Mouse (Mus musculus) cerebellum, adult 2 months (tissue): ENCODE measurements around the gene Ctdsp1.

Experiments
- CTCF ChIP-seq: fragments of 200-500 bp; IDR thresholded peaks from 2 replicates; pipeline ENCODE4 v1.5.1; 2011; ENCODE audit warnings: low read depth, mild to moderate bottlenecking, control low read depth, low read length, moderate library complexity, borderline replicate concordance; ENCODE audit not compliant: insufficient read depth
- POLR2A ChIP-seq: fragments of 200-500 bp; IDR thresholded peaks from 2 replicates; pipeline ENCODE4 v1.6.1; 2011; ENCODE audit warnings: low read length, control low read depth, borderline replicate concordance; ENCODE audit not compliant: insufficient read depth

DNA sequence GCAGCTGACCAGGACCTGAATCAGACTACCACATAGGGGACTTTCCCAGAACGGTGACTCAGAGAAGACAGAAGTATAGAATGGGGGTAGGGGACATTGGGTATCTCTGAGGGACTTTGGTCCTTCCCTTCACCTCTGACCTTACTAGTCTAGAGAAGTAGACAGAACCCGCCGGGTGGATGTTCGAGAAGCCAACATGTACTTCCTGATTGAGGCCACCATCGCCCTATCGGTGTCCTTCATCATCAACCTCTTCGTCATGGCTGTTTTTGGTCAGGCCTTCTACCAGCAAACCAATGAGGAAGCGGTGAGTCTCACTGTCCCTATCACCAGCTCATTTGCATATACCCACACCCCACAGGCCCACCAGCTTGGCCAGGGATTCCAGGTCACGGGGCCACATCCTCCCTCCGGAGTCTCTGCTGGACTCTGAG, 9.7 kb upstream of the Ctdsp1 start:
- TF ChIP-seq CTCF: no peak
- no peak for TF ChIP-seq POLR2A
